Mouse (Mus musculus): ENCODE data around the gene Cngb1.

GRCm38 (mm10) chr8:95352871-95353866, 46.8 kb upstream of the Cngb1 start:
- TF ChIP-seq CTCF (IDR thresholded peaks at IDR 0.05; ENCODE audit: low read depth) (no peak), EP300 (IDR thresholded peaks at IDR 0.05; ENCODE audit: low read depth) (no peak)

Data from liver, postnatal 0 days (tissue).